Mouse (Mus musculus) urinary bladder, postnatal 25 days (tissue): ENCODE measurements around the gene Oxsm.
A peak's percentile ranks its signal among the peaks of the same experiment; 100 is the strongest.

Experiments used
- DNase-seq: peaks from one replicate; pipeline ENCODE4 v3.0.0; 2022; ENCODE audit warnings: low spot score

Gene Oxsm

GRCm38 (mm10) chr14:16249171-16249874 is at the start of gene Oxsm, which contains the start of gene Ngly1:
TSS of gene Oxsm (minus strand) at chr14:16249808.
TSS of gene Ngly1 (plus strand) at chr14:16249280.
- DNase-seq: peak; percentile 84

DNA sequence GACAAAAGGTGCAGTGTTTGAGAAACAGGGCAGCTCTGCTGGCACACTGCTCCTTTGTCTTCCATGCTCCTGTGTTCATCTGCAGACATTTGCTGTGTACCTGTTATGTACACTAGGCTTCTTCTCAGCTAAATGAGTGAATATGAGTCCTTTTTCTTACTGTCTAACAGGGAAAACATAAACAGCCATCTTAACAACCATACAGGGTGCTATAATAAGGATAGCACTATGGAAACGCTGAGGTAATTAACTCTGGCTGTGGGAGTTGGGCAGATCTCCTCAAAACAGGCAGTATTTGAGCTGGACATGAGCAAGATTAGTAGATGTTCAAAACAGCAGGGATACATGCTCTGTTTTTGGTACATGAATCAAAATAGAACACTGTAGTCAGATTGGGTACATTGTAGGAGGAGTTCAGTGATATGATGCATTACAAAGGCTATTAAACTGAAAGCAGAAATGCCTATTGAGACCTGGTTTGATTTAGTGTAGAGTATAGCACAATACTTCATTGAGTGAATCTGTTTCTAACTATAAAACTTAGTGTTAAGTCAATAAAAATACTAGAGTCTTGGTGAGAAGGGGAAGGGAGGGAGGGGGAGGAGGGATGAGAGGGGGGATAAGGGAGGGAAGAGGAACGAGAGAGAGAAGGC is 47.3 kb upstream of the Oxsm start:
- no peak for DNase-seq

DNA sequence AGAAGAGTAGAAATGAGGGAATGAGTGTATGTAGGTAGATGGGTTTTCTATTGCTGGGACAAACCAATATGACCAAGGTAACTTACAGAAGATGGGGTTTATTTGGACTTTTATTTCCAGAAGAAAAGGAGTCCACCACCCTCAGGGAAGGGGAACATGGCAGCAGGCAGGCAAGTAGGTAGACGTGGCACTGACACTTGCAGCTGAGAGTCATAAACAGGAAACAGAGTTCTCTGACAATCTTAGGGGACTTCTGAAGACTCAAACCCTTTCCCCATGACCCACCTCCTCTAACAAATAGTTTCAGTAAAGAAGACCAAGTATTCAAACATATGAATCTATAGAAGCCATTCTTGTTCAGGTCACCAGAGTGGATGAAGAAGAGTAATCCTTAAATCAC is 44.3 kb upstream of the Oxsm start:
- no peak for DNase-seq

DNA sequence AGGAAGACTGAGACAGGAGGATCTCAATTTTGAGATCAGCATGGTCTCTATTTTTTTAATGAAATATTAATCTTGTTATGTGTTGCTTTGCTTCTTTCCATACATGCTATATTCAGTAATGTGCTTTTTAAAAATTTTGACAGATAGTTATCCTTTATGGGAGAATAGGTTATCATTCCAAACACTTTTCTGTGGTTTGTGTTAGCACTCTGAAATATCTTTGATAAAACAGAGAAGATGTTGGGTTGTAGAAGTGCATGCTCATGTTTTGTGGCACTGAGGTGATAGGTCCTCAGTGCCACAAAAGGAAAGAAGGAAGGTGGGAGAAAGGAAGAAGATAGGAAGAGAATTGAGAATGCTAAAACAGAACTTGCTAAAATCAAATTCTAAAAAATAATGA is 43.4 kb upstream of the Oxsm start:
- no peak for DNase-seq

DNA sequence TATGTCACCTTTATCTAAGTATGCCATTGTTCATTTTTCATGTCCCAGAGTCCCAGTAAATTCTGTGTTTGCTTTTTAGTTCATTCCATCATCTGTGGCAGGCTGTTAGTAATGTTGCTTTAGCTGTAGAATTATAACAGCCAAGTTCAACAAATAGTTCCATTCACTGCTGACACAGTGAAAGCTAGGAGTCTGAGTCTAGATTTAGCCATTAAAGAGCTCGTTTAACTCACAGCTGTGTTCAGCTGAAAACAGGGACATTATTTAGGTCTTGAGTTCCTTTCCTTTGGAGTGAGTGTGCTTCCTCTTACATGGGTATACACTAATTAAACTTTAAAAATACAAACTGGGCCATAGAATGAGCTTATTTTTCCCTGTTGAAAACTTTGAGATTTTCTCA is 42.8 kb upstream of the Oxsm start:
- DNase-seq: no peak

DNA sequence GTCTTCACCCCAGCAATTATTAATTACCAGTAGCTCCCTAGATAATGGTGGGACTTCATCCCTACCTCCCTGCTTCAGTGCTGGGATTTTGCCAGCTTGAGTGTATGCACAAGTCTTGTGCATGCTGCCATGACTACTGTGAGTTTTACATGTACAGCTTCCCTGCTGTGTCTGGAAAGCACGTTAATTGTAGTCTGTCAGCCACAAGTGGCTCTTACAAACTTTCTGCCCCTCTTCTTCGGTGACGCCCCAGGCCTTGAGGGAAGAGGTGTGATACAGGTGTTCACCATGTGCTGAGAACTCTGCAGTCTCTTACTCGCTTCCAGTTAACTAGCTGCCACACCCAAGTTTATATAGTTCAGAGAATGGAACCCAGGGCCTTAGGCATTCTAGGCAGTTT is 34.4 kb upstream of the Oxsm start:
- no peak for DNase-seq

- DNase-seq: no peak
Measured at GRCm38 (mm10) chr14:16279196-16279595, 29.6 kb upstream of the Oxsm start.

GRCm38 (mm10) chr14:16273677-16274076 is 24.1 kb upstream of the Oxsm start:
- no peak for DNase-seq

DNA sequence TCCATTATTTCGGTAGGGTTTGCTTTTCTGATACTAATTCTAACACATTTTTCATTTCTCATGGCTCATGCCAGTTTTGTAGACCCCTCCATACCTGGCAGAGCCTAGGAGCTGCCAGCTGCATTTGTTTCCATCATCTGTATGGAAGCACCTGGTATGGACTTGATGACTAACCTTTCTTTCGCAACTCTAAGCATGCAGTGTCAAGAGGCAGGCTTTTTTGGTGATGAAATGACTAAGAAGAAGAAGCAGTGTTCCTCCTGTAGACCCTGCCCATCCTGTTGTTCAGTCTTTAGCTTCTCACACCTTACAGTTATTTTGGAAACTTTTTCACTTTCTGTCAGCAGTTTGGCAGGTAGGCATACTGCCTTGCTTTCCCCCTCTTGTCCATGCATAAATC is 20.2 kb upstream of the Oxsm start:
- no peak for DNase-seq

GRCm38 (mm10) chr14:16267028-16267427 is 17.4 kb upstream of the Oxsm start:
- no peak for DNase-seq

GRCm38 (mm10) chr14:16261869-16262268 is 12.3 kb upstream of the Oxsm start:
- DNase-seq: no peak

DNA sequence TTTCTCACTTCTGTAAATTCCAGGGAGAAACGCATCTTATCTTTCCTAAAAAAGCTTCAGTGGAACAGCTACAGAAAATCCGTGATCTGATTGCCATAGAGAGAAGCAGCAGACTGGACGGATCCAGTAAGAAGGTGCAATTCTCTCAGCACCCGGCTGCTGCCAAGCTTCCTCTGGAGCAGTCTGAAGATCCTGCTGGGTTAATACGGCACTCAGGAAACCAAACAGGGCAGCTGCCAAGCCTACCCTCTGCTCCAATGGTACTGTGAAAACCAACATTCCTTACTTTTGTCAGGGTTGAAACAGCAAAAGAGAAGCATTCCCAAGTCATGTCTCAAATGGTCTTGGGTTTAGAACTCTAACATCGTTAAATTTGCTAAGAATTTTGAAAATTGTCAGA is 10.9 kb upstream of the Oxsm start:
- DNase-seq: no peak

DNA sequence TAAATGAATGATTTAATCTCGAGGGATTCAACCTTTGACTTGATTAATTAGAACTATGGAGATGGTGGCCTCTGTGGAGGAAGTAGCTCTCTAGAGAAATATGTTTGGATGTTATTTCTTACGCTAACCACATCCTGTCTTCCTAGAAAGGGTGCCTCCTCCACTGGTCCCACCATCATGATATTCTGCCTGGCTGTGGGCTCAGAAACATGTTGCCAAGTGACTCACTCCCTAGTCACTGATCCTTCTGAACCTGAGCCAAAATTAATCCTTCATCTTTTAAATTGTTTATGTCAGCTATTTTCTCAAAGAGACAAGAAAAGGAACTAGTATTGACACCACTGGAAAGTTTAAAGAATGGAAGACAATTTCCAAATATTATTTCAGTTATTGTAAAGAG is 6.6 kb upstream of the Oxsm start:
- DNase-seq: no peak

DNA sequence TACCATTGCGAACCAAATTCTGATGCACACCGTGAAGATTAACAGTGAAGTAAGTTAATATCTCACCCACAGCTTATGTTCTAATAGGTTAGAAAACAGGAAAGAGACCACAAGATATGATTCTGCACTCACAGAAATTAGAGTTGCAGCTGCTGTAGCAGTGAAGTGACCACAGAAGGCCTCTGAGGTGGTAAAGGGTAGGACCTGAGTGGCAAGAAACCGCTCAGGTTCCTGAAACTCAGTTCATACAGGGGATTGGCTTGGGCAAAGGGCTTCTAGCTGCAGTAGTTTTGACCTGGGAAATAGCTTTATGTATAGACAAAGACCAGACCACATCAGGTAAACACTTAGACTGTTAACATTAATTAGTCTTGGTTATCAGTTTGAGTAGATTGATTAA is 6.1 kb upstream of the Oxsm start:
- no peak for DNase-seq

DNA sequence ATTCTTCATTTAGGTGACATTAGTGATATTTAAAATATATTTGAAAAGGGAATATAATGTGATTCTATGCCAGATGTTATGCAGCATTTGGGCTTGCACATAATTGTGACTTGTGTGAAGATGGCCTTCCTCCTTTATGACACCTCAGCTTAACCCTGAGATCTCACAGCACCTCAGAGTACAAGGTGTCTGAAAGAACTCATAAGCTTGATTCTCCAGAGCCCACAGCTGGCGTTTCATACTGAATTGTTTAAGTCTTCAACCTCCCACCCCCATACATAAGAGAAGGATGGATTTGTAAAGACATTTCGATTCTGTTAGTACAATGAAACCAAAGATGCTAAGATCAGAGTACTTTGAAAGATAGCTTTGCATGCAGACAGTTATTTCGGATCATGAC is 491 bp upstream of the Oxsm start:
- no peak for DNase-seq

DNA sequence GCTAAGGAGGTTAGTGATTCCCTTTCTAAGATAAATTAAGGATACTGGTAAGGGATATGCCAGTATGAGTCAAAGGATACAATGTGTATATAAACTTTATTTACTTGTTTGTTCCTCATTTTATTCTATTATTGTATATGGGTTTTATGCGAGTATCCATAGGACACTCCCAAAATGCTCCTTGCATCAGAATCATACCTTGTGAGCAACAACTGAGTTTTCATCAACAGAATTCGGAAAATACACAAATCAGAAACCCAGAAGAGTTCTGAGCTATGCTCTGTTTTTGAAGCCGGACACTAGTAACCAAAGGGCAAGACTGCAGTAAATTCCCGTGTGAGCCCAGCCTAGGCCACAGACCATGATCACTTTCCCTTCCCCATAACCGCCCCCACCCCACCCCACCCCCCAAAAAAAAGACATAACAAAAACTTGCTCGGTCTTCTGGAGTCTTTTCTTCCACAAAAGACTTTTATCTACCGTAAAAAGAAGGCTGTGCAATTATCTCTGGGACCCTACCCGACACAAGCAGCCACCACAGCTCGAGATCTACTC is 928 bp downstream of the Oxsm start:
- DNase-seq: no peak

DNA sequence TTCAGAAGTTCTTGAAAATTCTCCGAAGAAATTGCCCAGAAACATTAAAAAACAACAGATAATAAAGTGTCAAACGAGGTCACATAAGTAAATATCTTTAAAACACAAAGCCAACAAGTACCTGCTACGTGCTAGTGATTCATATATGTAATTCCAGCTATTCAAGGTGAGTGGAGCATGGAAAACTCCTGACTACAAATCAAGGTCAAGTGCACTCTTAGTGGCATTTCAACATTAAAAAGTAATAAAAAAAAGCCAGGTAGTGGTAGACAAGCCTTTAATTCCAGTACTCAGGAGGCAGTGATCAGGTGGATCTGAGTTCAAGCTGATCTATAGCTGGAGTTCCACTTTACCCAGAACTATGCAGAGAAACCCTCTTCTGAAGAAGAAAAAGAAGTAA is 1.5 kb downstream of the Oxsm start:
- DNase-seq: no peak

- DNase-seq: no peak
Measured at GRCm38 (mm10) chr14:16246340-16246912, 3.2 kb downstream of the Oxsm start.

GRCm38 (mm10) chr14:16245127-16245526 is 4.5 kb downstream of the Oxsm start:
- DNase-seq: no peak

GRCm38 (mm10) chr14:16244370-16244769 is 5.2 kb downstream of the Oxsm start:
- no peak for DNase-seq

- DNase-seq: peak; percentile 19
Measured at GRCm38 (mm10) chr14:16243603-16244209, 5.9 kb downstream of the Oxsm start.

GRCm38 (mm10) chr14:16242947-16243602 is 6.5 kb downstream of the Oxsm start:
- peak; percentile 85 for DNase-seq
